Mouse (Mus musculus): ENCODE results near the gene Pygl. TPM values are rescaled to one million over a fixed set of nuclear protein-coding genes. Genes with fewer than 3 reads are reported as not detected.
"Not testable (repeated sequence)": the region's sequence is repeated elsewhere in the genome, so short reads cannot be mapped to it uniquely, and the experiment has no call there.

Pygl gene
- polyA plus RNA-seq, 1 experiment from 2014 or later, result 5.5 TPM

DNA sequence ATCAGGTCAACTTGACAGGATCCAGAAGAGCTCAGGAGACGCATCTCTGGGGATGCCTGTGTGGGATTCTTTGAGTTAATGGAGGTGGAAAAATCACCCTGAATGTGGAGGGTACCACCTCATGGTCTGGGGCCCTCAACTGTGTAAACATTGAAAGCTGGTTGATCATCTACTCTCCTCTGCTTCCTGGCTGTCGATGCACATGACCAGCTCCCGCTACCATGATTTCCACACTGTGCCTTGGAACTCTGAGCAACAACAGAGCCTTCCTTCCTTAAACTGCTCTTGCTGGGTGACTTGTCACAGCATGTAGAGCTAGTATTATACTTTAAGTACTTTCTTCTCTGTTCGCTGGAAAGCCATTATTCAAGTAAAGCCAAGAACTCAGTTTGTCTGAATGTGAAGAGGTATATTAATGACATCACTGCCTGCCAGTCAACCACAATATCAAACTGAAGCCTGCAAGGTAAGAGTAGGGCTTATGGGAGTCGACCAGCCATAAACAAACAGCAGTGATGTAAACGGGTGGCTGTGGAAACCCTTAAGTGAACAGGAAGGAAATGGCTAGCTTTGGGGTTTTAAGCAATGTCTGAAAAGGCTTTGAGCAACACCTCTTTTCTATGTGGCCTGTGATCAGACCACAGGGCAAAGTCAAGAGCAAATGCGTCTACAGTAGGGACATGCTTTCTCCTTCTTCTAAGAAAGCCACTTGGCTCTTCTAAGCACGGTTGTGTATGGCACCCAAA, 12.3 kb downstream of the Pygl start:
- H3K4me1 ChIP-seq, result no peaks in the 10 kb centered on the region
- no peak for DNase-seq (ENCODE audit: low spot score)
- no peaks in the 10 kb centered on the region for H3K27me3 ChIP-seq (ENCODE audit: low read depth, poor library complexity, severe bottlenecking)
- WGBS, result 87% methylated on average over 8 of the region's 8 CpGs
- H3K4me3 ChIP-seq, result no peak overlapping the region
- no peaks in the 10 kb centered on the region for H3K36me3 ChIP-seq
- no peak overlapping the region for H3K27ac ChIP-seq
- H3K9me3 ChIP-seq (replicated peaks), result no peaks in the 10 kb centered on the region

GRCm38 (mm10) chr12:70216229-70216800, 15.0 kb downstream of the Pygl start:
- WGBS, result 82% methylated on average over 16 of the region's 16 CpGs

DNA sequence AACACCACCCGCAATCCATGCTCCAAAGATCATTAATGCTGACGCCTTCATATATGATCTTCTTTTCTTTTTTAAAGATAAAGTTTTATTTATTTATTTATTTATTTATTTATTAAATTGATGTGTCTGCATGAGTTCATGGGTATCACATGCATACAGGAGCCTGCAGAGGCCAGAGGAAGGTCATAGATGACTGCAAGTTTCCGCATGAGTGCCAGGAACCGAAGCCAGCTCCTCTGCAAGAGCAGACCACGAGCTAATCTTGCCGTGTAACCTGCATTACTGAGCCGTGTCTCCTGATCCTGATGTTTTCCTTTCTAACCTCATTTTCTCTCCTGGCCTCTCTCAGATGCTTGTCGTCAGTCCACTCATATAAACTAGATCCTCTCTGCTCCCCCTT, 17.0 kb downstream of the Pygl start:
- Histone ChIP-seq H3K36me3 (no peaks in the 10 kb centered on the region), H3K27ac (no peak overlapping the region), H3K9me3 (replicated peaks) (no peaks in the 10 kb centered on the region), H3K27me3 (ENCODE audit: low read depth, poor library complexity, severe bottlenecking) (no peaks in the 10 kb centered on the region), H3K4me3 (no peak overlapping the region), H3K4me1 (no peaks in the 10 kb centered on the region)
- no peak for DNase-seq (ENCODE audit: low spot score)
- 88% methylated on average over 8 of the region's 8 CpGs for WGBS

More at GRCm38 (mm10) chr12:70216229-70216800, 15.0 kb downstream of the Pygl start:
- Histone ChIP-seq H3K9me3 (replicated peaks) (no peaks in the 10 kb centered on the region), H3K27ac (no peak overlapping the region), H3K36me3 (no peaks in the 10 kb centered on the region), H3K4me3 (no peak overlapping the region), H3K27me3 (ENCODE audit: low read depth, poor library complexity, severe bottlenecking) (no peaks in the 10 kb centered on the region), H3K4me1 (no peaks in the 10 kb centered on the region)
- no peak for DNase-seq (ENCODE audit: low spot score)

DNA sequence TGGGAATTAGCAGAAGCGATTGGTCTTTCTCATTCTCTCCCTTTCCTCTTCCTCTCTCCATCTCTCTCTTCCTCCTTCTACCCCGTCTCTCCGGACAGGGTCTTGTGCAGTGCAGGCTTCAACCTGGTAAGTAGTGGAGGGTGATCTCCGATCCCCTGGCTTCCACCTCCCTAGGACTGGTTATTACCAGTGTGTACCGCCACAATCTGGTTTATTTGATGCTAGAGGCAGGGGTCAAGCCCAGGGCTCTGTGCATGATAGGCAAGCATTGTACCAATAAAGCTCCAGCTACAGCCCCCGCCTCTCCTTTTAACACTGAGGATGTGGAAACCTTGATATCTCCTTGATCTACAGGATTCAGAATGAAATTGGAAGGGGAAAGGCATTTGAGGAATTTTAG, 17.7 kb downstream of the Pygl start:
- Histone ChIP-seq H3K27ac (no peak overlapping the region), H3K9me3 (replicated peaks) (no peaks in the 10 kb centered on the region), H3K27me3 (ENCODE audit: low read depth, poor library complexity, severe bottlenecking) (no peaks in the 10 kb centered on the region), H3K36me3 (no peaks in the 10 kb centered on the region), H3K4me3 (no peak overlapping the region), H3K4me1 (no peaks in the 10 kb centered on the region)
- DNase-seq (ENCODE audit: low spot score), result no peak
- 82% methylated on average over 6 of the region's 6 CpGs for WGBS

- no peak for DNase-seq (ENCODE audit: low spot score)
- Histone ChIP-seq H3K27me3 (ENCODE audit: low read depth, poor library complexity, severe bottlenecking) (no peaks in the 10 kb centered on the region), H3K9me3 (replicated peaks) (no peaks in the 10 kb centered on the region), H3K4me3 (no peak overlapping the region), H3K4me1 (no peaks in the 10 kb centered on the region), H3K27ac (no peak overlapping the region), H3K36me3 (no peaks in the 10 kb centered on the region)
- WGBS, result 87% methylated on average over 4 of the region's 4 CpGs
Measured at GRCm38 (mm10) chr12:70212501-70212900, 18.8 kb downstream of the Pygl start.

- 68% methylated on average over 5 of the region's 5 CpGs for WGBS
- Histone ChIP-seq H3K9me3 (replicated peaks) (no peaks in the 10 kb centered on the region), H3K4me3 (no peak overlapping the region), H3K27me3 (ENCODE audit: low read depth, poor library complexity, severe bottlenecking) (no peaks in the 10 kb centered on the region), H3K4me1 (no peaks in the 10 kb centered on the region), H3K27ac (no peak overlapping the region), H3K36me3 (no peaks in the 10 kb centered on the region)
- no peak for DNase-seq (ENCODE audit: low spot score)
Measured at GRCm38 (mm10) chr12:70208214-70208613, 23.1 kb downstream of the Pygl start.

- Histone ChIP-seq H3K27ac (no peak overlapping the region), H3K9me3 (replicated peaks) (no peaks in the 10 kb centered on the region), H3K4me3 (no peak overlapping the region), H3K27me3 (ENCODE audit: low read depth, poor library complexity, severe bottlenecking) (no peaks in the 10 kb centered on the region), H3K36me3 (no peaks in the 10 kb centered on the region), H3K4me1 (no peaks in the 10 kb centered on the region)
- 82% methylated on average over 8 of the region's 8 CpGs for WGBS
- no peak for DNase-seq (ENCODE audit: low spot score)
Measured at GRCm38 (mm10) chr12:70204433-70204832, 26.9 kb downstream of the Pygl start.

DNA sequence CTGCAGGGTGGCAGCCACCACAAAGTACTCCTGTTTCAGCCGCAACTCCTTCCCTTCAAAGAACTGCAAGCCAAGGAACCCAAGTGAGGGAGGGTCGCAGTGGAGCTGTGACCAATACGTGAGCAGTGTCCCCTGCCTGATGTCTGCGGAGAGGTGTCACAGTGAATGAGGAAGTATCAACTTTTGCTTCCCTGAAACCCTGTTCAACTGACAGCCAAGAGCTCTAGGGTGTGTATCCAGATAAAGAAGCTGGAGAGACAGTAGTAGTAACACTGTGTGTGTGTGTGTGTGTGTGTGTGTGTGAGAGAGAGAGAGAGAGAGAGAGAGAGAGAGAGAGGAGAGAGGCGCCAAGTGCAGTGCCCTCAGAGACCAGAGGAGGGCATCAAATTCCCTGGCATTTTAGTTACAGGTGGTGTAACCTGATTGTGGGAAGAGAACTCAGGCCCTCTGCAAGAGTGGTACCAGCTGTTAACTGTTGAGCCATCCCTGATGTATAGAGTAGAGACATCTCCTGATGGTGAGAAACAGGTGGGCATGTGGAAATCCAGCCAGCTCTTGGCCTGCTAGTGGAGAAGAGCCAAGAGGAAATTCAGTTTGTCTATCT, 29.3 kb downstream of the Pygl start:
- DNase-seq (ENCODE audit: low spot score), result no peak
- H3K4me3 ChIP-seq, result no peak overlapping the region
- WGBS, result 74% methylated on average over 5 of the region's 5 CpGs
- H3K36me3 ChIP-seq, result no peaks in the 10 kb centered on the region
- no peaks in the 10 kb centered on the region for H3K4me1 ChIP-seq
- no peak overlapping the region for H3K27ac ChIP-seq
- no peaks in the 10 kb centered on the region for H3K27me3 ChIP-seq (ENCODE audit: low read depth, poor library complexity, severe bottlenecking)
- no peaks in the 10 kb centered on the region for H3K9me3 ChIP-seq (replicated peaks)

DNA sequence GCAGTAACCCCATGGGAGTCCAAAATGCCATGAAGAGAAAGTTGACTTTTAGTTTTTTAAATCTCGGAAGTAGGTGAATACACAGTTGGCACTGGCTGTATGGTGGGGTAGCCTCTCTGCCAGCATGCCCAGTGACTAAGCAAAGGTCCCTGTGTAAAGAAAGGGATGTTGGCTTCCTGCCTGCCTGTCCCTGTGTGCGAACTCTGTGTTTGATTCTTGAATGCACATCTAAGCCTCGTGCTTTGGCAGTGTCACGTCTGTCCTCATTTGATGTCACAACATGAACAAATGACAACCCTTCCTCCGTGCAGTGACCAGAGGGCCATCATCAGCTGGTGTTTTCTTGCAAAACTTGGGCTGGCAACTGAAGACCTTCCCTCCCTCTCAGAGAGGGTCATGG, 34.9 kb downstream of the Pygl start:
- H3K4me1 ChIP-seq, result peaks cover 15% of the 10 kb centered on the region
- no peak overlapping the region for H3K27ac ChIP-seq
- WGBS, result 94% methylated on average over 5 of the region's 5 CpGs
- H3K27me3 ChIP-seq (ENCODE audit: low read depth, poor library complexity, severe bottlenecking), result no peaks in the 10 kb centered on the region
- H3K4me3 ChIP-seq, result no peak overlapping the region
- no peaks in the 10 kb centered on the region for H3K36me3 ChIP-seq
- no peaks in the 10 kb centered on the region for H3K9me3 ChIP-seq (replicated peaks)
- DNase-seq (ENCODE audit: low spot score), result no peak

GRCm38 (mm10) chr12:70195426-70195825, 35.9 kb downstream of the Pygl start:
- no peak for DNase-seq (ENCODE audit: low spot score)
- Histone ChIP-seq H3K4me1 (peaks cover 15% of the 10 kb centered on the region), H3K9me3 (replicated peaks) (no peaks in the 10 kb centered on the region), H3K36me3 (no peaks in the 10 kb centered on the region), H3K27ac (no peak overlapping the region), H3K27me3 (ENCODE audit: low read depth, poor library complexity, severe bottlenecking) (no peaks in the 10 kb centered on the region), H3K4me3 (no peak overlapping the region)
- WGBS, result 94% methylated on average over 6 of the region's 6 CpGs

DNA sequence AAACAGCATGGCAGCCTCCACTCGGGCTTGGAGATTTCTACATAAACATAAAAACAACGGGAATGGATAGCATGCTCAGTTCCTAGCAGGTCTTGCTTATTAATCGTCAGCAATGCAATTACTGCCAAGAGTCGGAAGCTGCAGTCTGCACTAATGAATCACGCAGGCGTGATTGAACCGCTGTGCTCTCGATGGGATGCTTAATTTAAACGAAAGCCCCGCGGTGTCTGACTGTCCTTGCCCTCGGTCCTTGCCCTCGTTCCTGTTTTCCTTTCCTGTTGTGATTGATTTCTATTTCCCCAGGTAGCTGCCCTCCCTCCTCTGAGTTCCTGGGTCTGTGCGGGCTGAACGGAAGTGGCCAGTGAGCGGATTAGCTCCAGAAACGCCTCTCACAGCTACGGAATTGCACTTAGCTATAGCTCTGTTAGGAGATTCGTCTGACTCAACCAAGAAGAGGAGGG, 39.0 kb downstream of the Pygl start:
- H3K27me3 ChIP-seq (ENCODE audit: low read depth, poor library complexity, severe bottlenecking), result no peaks in the 10 kb centered on the region
- H3K4me3 ChIP-seq, result peak overlapping the region; percentile 44
- H3K36me3 ChIP-seq, result no peaks in the 10 kb centered on the region
- 34% methylated on average over 19 of the region's 19 CpGs for WGBS
- DNase-seq (ENCODE audit: low spot score), result peak; percentile 35
- H3K9me3 ChIP-seq (replicated peaks), result no peaks in the 10 kb centered on the region
- H3K27ac ChIP-seq, result peak overlapping the region; percentile 70
- H3K4me1 ChIP-seq, result peaks cover 15% of the 10 kb centered on the region

DNA sequence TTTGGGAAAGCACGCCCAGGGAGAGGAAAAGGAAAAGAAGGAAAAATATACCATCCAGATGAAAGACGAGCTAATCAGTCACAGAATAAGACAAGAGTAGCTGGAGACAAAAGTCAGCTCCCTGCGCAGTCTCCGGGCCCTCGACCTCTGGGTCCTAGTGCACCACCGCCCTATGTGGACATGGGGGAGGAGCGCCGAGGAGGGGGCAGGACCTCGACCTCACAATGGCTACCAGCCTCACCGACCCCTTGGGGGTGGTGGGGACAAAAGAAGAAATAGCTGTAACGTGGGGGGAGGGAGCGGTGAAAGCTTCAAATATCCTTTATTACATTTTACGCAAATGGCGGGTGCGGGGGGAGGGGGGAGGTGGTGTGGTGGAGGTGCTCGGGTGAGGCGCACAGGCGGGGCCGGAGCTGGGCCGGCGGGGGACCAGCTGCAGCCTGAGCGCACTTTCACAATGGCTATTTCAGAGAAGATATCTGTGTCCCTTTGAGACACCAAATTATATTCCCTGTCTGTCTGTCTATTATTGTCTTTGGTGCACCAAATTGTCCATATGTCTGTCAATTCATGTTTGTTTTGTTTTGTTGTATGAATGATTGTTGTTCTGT, 47.0 kb downstream of the Pygl start:
- DNase-seq (ENCODE audit: low spot score), result no peak
- H3K36me3 ChIP-seq, result no peaks in the 10 kb centered on the region
- 83% methylated on average over 20 of the region's 22 CpGs for WGBS
- H3K27ac ChIP-seq, result no peak overlapping the region
- H3K9me3 ChIP-seq (replicated peaks), result peaks cover 7% of the 10 kb centered on the region; the same call in 1 of the 2 replicates
- H3K4me3 ChIP-seq, result no peak overlapping the region
- H3K4me1 ChIP-seq, result no peaks in the 10 kb centered on the region
- H3K27me3 ChIP-seq (ENCODE audit: low read depth, poor library complexity, severe bottlenecking), result no peaks in the 10 kb centered on the region

DNA sequence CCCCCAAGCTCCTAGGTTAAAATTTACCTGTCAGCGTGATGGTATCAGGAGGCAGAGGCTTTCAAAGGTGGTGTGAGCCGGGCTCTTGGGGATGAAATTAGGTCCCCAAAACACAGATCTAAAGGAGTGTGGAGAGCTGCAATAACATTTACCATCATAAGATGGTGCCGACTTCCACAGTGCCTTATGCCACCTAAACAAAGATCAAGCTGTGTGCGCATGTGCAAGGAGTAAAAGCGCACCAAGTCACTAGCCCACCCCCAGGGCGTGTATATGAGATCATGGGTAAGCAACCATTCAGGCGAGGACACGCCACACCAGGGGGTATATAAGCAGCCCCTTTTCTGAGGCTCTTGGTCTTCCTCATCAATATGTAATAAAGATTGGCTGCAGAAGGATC, 47.8 kb downstream of the Pygl start:
- not testable (repeated sequence) for H3K4me3 ChIP-seq; H3K4me1 ChIP-seq; H3K9me3 ChIP-seq (replicated peaks); DNase-seq (ENCODE audit: low spot score); H3K36me3 ChIP-seq; H3K27me3 ChIP-seq (ENCODE audit: low read depth, poor library complexity, severe bottlenecking); H3K27ac ChIP-seq
- 94% methylated on average over 8 of the region's 8 CpGs for WGBS
